Mouse (Mus musculus): ENCODE results near the gene Mthfsd. TPM values are rescaled to one million over a fixed set of nuclear protein-coding genes. Genes with fewer than 3 reads are reported as not detected.

Mthfsd gene
- total and polyA plus RNA-seq, 3 experiments: 46.1 to 62.6 TPM; not detected in 1

DNA sequence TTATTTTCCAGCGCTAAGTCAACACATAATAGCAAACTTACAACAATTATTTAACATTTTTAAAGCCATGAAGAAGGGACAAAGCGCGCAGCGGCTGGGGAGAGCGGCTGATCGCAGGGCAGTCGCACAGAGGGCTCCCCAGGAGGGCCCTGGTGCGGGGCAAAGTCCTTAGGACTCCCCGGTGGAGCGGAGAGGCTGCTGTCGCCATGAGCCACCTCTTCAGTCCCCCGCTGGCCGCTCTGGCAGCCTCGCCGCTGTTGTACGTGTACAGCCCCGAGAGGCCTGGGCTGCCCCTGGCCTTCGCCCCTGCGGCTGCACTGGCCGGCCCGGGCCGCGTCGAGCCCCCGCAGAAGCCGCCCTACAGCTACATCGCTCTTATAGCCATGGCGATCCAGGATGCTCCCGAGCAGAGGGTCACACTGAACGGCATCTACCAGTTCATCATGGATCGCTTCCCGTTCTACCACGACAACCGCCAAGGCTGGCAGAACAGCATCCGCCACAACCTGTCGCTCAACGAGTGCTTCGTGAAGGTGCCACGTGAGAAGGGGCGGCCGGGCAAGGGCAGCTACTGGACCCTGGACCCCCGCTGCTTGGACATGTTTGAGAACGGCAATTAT lies 19.7 kb upstream of the Mthfsd start, which contains the start of gene Foxl1:
TSS of gene Foxl1 (plus strand) at position 185 of the 620 bp plus-strand sequence.
- H3K79me2 ChIP-seq (ENCODE audit: control insufficient read depth, insufficient read depth, low read length, poor library complexity): no peaks in the 10 kb centered on the region; the same call in none of the 2 replicates
- TF ChIP-seq NELFE (IDR thresholded peaks at IDR 0.05; ENCODE audit: low read depth, low read length) (no peak), MEF2A (IDR thresholded peaks at IDR 0.05; ENCODE audit: extremely low read depth, insufficient replicate concordance, low read depth, low read length, poor library complexity, severe bottlenecking) (no peak), POLR2AphosphoS2 (IDR thresholded peaks at IDR 0.05; ENCODE audit: low read length) (no peak), KAT2A (conservative IDR thresholded peaks at IDR 0.05; ENCODE audit: low read depth, low read length) (no peak), TCF12 (IDR thresholded peaks at IDR 0.05; ENCODE audit: low read depth, low read length) (no peak), E2F4 (IDR thresholded peaks at IDR 0.05; ENCODE audit: borderline replicate concordance, low read depth, low read length) (no peak)
- no peak within 1 kb of the TSS for H3K4me3 ChIP-seq (ENCODE audit: control insufficient read depth in 1 of 2, insufficient read depth in 1 of 2, low read depth in 2 of 2, low read length in 2 of 2)

DNA sequence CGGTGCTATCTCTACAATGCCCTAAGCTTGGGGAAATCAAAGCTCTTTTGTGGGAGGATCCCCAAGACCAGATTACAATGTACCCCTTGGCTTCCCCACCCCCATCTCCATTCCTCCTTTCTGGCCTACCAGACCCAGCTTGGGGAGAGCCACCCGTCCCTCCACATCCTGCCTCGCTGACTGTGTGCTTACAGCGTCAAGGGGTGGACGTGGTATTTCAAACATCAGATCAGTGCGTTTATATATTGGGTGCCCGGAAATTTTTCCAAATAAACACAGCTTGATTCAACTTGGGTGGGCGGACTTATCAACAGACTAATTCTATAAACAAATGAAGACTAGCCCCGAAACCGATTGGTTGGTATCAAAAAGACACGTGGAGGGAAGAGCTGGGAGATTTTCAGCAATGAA lies 19.1 kb upstream of the Mthfsd start:
- Histone ChIP-seq H3K4me1 (ENCODE audit: control insufficient read depth in 1 of 2, insufficient read depth in 2 of 2, low read length in 2 of 2) (no peaks in the 10 kb centered on the region; a peak in 1 of 4 replicates), H3K9ac (ENCODE audit: control insufficient read depth, low read depth, low read length, poor library complexity, severe bottlenecking) (no peak overlapping the region), H3K36me3 (ENCODE audit: control insufficient read depth in 1 of 2, insufficient read depth in 2 of 2, low read length in 2 of 2) (no peaks in the 10 kb centered on the region), H3K4me3 (ENCODE audit: control insufficient read depth in 1 of 2, insufficient read depth in 1 of 2, low read depth in 2 of 2, low read length in 2 of 2) (no peak overlapping the region), H3K27ac (ENCODE audit: control insufficient read depth, low read depth, low read length) (no peak overlapping the region), H3K27me3 (ENCODE audit: control insufficient read depth in 1 of 2, insufficient read depth in 2 of 2, low read length in 2 of 2) (no peaks in the 10 kb centered on the region), H3K9me3 (replicated peaks; ENCODE audit: insufficient read depth, low read length) (no peaks in the 10 kb centered on the region), H3K79me2 (ENCODE audit: control insufficient read depth, insufficient read depth, low read length, poor library complexity) (peaks cover 4% of the 10 kb centered on the region)
- no peak for DNase-seq (ENCODE audit: low read depth, low spot score)
- TF ChIP-seq JUND (IDR thresholded peaks at IDR 0.05; ENCODE audit: low read depth, low read length) (no peak), USF1 (IDR thresholded peaks at IDR 0.05; ENCODE audit: low read depth, low read length) (no peak), RCOR1 (IDR thresholded peaks at IDR 0.05; ENCODE audit: low read depth, low read length) (no peak), BHLHE40 (IDR thresholded peaks at IDR 0.05; ENCODE audit: borderline replicate concordance, low read depth, low read length) (no peak), POLR2AphosphoS5 (IDR thresholded peaks at IDR 0.05; ENCODE audit: borderline replicate concordance, low read depth, low read length) (no peak), MAZ (IDR thresholded peaks at IDR 0.05; ENCODE audit: low read depth, low read length) (no peak), CHD2 (IDR thresholded peaks at IDR 0.05; ENCODE audit: low read length) (no peak), NRF1 (IDR thresholded peaks at IDR 0.05; ENCODE audit: insufficient read depth, low read depth, low read length, poor library complexity, severe bottlenecking) (no peak)

More for the DNA sequence above, 19.7 kb upstream of the Mthfsd start, which contains the start of gene Foxl1:
- no peaks in the 10 kb centered on the region for H3K36me3 ChIP-seq (ENCODE audit: control insufficient read depth in 1 of 2, insufficient read depth in 2 of 2, low read length in 2 of 2)
- no peaks in the 10 kb centered on the region for H3K27me3 ChIP-seq (ENCODE audit: control insufficient read depth in 1 of 2, insufficient read depth in 2 of 2, low read length in 2 of 2)
- H3K4me1 ChIP-seq (ENCODE audit: control insufficient read depth in 1 of 2, insufficient read depth in 2 of 2, low read length in 2 of 2): no peaks in the 10 kb centered on the region; a peak in 1 of 4 replicates
- no peak within 1 kb of the TSS for H3K9ac ChIP-seq (ENCODE audit: control insufficient read depth, low read depth, low read length, poor library complexity, severe bottlenecking)
- H3K27ac ChIP-seq (ENCODE audit: control insufficient read depth, low read depth, low read length): no peak within 1 kb of the TSS
- DNase-seq (ENCODE audit: low read depth, low spot score): no peak
- H3K9me3 ChIP-seq (replicated peaks; ENCODE audit: insufficient read depth, low read length): no peaks in the 10 kb centered on the region

All from MEL (cell line).